In the genomic region with DNA sequence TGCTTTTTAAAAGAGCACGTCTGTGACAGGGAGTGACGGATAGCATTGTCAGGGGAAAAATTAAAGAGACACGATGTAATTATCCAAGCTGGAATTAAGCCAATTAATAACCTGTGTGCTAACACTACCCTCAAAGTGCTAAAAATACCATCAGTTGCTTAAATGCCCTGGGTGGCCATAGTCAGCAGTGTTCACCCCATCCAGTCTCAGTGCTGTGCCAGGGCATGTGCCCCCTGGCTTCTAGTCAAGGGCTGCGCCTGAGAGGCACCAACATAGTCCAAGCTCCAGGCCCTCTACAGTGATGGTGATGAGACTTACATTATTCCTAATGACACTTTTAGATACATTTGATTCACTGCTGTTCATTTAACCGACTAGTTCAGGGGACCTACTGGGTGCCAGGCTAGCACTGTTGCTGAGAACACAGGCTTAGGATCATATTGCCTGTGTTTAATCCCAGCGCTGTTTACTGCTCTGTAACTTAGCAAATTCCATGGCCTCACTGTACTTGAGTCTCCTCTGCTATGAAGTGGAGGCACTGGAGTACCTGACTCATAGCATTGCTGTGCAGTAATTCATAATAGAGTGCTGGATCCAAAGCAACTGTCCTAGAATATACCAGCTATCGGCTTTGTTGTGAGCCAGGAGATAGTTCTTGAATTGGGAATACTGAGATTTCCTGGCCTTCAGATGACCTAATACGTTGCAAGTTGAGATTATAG, we compare ENCODE assay signal across 15 mouse cellular contexts.
A peak's percentile ranks its signal among the peaks of the same experiment; 100 is the strongest.
DNase-seq lines count a peak whose midpoint lies in the region; ATAC-seq and TF ChIP-seq lines count a peak whose summit lies in the region.
"Had no signal": no experiment of that assay in that cellular context is flagged by ENCODE, and none has a peak within 500 bp of the region (broad histone marks: within the 10 kb centered on the region; RNA-seq: fewer than 3 reads in every experiment).

No protein-coding gene starts in this region.

- H3K9ac ChIP-seq in forebrain, postnatal 0 days: no peak overlapping the region
- H3K9ac ChIP-seq: hindbrain, embryonic 12.5 days; liver, embryonic 14.5 days; midbrain, embryonic 12.5 days; neural tube, embryonic 15.5 days had no signal

- H3K4me3 ChIP-seq in forebrain, postnatal 0 days (ENCODE audit: low read depth, low read length): no peak overlapping the region
- no peak overlapping the region for H3K4me3 ChIP-seq in forebrain, embryonic 10.5 days
- no peak overlapping the region for H3K4me3 ChIP-seq in layer of hippocampus, adult 2 months
- H3K4me3 ChIP-seq: hindbrain, embryonic 12.5 days; midbrain, embryonic 12.5 days; neural tube, embryonic 15.5 days had no signal

- 61% methylated on average over 8 of the region's 8 CpGs for WGBS in forebrain, postnatal 0 days
- 86% methylated on average over 8 of the region's 8 CpGs for WGBS in forebrain, embryonic 10.5 days

- H3K4me2 ChIP-seq in forebrain, postnatal 0 days (ENCODE audit: low read depth): no peak overlapping the region
- H3K4me2 ChIP-seq: hindbrain, embryonic 12.5 days; midbrain, embryonic 12.5 days; neural tube, embryonic 15.5 days had no signal

- H3K9me3 ChIP-seq in forebrain, postnatal 0 days (ENCODE audit: low read length): no peaks in the 10 kb centered on the region
- no peaks in the 10 kb centered on the region for H3K9me3 ChIP-seq in forebrain, embryonic 10.5 days
- H3K9me3 ChIP-seq: hindbrain, embryonic 12.5 days; midbrain, embryonic 12.5 days; neural tube, embryonic 15.5 days had no signal

- H3K27me3 ChIP-seq in forebrain, postnatal 0 days (ENCODE audit: insufficient read depth, low read length): no peaks in the 10 kb centered on the region
- peaks cover 21% of the 10 kb centered on the region for H3K27me3 ChIP-seq in forebrain, embryonic 10.5 days (ENCODE audit: poor library complexity, severe bottlenecking)
- H3K27me3 ChIP-seq: hindbrain, embryonic 12.5 days; midbrain, embryonic 12.5 days; neural tube, embryonic 15.5 days had no signal

- no peaks in the 10 kb centered on the region for H3K36me3 ChIP-seq in forebrain, postnatal 0 days (ENCODE audit: insufficient read depth)
- H3K36me3 ChIP-seq in forebrain, embryonic 10.5 days (replicated peaks): no peaks in the 10 kb centered on the region
- H3K36me3 ChIP-seq: hindbrain, embryonic 12.5 days; midbrain, embryonic 12.5 days; neural tube, embryonic 15.5 days had no signal

- ATAC-seq in forebrain, postnatal 0 days: no peak
- ATAC-seq: activated CD4-positive, CD25-positive, alpha-beta regulatory T cell, adult 4 months had no signal

- H3K4me1 ChIP-seq in forebrain, postnatal 0 days (ENCODE audit: insufficient read depth): peaks cover 8% of the 10 kb centered on the region
- H3K4me1 ChIP-seq in forebrain, embryonic 10.5 days: peaks cover 32% of the 10 kb centered on the region

- no peak overlapping the region for H3K27ac ChIP-seq in forebrain, postnatal 0 days (ENCODE audit: low read depth, low read length)
- H3K27ac ChIP-seq in forebrain, embryonic 10.5 days: no peak overlapping the region
- peak overlapping the region; percentile 99 for H3K27ac ChIP-seq in layer of hippocampus, adult 2 months
- H3K27ac ChIP-seq: hindbrain, embryonic 12.5 days; liver, embryonic 14.5 days; midbrain, embryonic 12.5 days; neural tube, embryonic 15.5 days had no signal

- no peak for DNase-seq in forebrain, postnatal 0 days
- no peak for DNase-seq in forebrain, embryonic 10.5 days (ENCODE audit: extremely low spot score, low spot score)
- DNase-seq in layer of hippocampus, adult 2 months (ENCODE audit: low spot score in 2 of 2): no peak
- no peak for DNase-seq in layer of hippocampus, adult 18-20 months (ENCODE audit: low spot score in 2 of 2)
- DNase-seq in cerebellum, adult 9-11 months: peak; percentile 54
- peak; percentile 13 for DNase-seq in lung, postnatal 10 days
- no peak for DNase-seq in right cerebral cortex, adult 2 months (ENCODE audit: low spot score in 2 of 2)
- DNase-seq in spleen, postnatal 4 days (ENCODE audit: low spot score in 2 of 2): no peak
- DNase-seq: kidney, postnatal 14 days; right cerebral cortex, postnatal 4 days had no signal

- TF ChIP-seq CTCF in forebrain, postnatal 0 days (IDR thresholded peaks at IDR 0.05; ENCODE audit: low read depth): peak; percentile 33; the same call in 1 of the 2 replicates
- TF ChIP-seq CTCF in layer of hippocampus, adult 2 months (conservative IDR thresholded peaks at IDR 0.05): peak; percentile 60

Comparison
In these comparisons a context has a peak if more than half of its experiments do, and no peak if none do; other contexts are left out.
1. DNase-seq: peak in cerebellum, adult 9-11 months (single experiment) and lung, postnatal 10 days (single experiment); none in forebrain, postnatal 0 days (single experiment), forebrain, embryonic 10.5 days (single experiment), layer of hippocampus, adult 2 months (0 of 2), layer of hippocampus, adult 18-20 months (0 of 2), right cerebral cortex, adult 2 months (0 of 2) and spleen, postnatal 4 days (0 of 2).